ENCODE assay signal across 20 mouse cellular contexts in genomic region chr1:135574451-135575208, GRCm38 (mm10). TPM values are rescaled to one million over a fixed set of nuclear protein-coding genes. Genes with fewer than 3 reads are reported as not detected.
DNase-seq lines count a peak whose midpoint lies in the region; ATAC-seq and TF ChIP-seq lines count a peak whose summit lies in the region.
"Had no signal": no experiment of that assay in that cellular context is flagged by ENCODE, and none has a peak within 500 bp of the region (broad histone marks: within the 10 kb centered on the region; RNA-seq: fewer than 3 reads in every experiment).

No protein-coding gene starts in this region.

- no peak overlapping the region for H3K4me3 ChIP-seq in hindbrain, embryonic 13.5 days
- no peak overlapping the region for H3K4me3 ChIP-seq in hindbrain, postnatal 0 days (ENCODE audit: low read length)
- no peak overlapping the region for H3K4me3 ChIP-seq in embryonic facial prominence, embryonic 14.5 days (ENCODE audit: low read depth, low read length)
- no peak overlapping the region for H3K4me3 ChIP-seq in heart, embryonic 16.5 days (ENCODE audit: low read length)
- H3K4me3 ChIP-seq: hindbrain, embryonic 10.5 days; neural tube, embryonic 13.5 days had no signal

- no peak for DNase-seq in hindbrain, postnatal 0 days (ENCODE audit: low spot score)
- DNase-seq in embryonic facial prominence, embryonic 14.5 days (ENCODE audit: low spot score), result peak; percentile 70
- DNase-seq in thymus, postnatal 25 days, result no peak
- no peak for DNase-seq in adrenal gland, adult 18-20 months (ENCODE audit: low spot score in 2 of 2)
- DNase-seq: cerebellum, adult 11-12 months; cerebellum, postnatal 25 days; kidney, adult 8-10 months; kidney, postnatal 25 days; layer of hippocampus, adult 9-11 months; liver; lung, adult 18-20 months; right cerebral cortex, postnatal 25 days had no signal

- H3K9me3 ChIP-seq in hindbrain, embryonic 13.5 days, result no peaks in the 10 kb centered on the region
- H3K9me3 ChIP-seq in hindbrain, postnatal 0 days (ENCODE audit: low read length), result no peaks in the 10 kb centered on the region
- H3K9me3 ChIP-seq in embryonic facial prominence, embryonic 14.5 days (ENCODE audit: control insufficient read depth, low read length), result no peaks in the 10 kb centered on the region
- H3K9me3 ChIP-seq in heart, embryonic 16.5 days (replicated peaks; ENCODE audit: control insufficient read depth, low read length), result no peaks in the 10 kb centered on the region
- H3K9me3 ChIP-seq: hindbrain, embryonic 10.5 days; neural tube, embryonic 13.5 days had no signal

- H3K27me3 ChIP-seq in hindbrain, embryonic 13.5 days, result no peaks in the 10 kb centered on the region
- H3K27me3 ChIP-seq in hindbrain, postnatal 0 days (ENCODE audit: insufficient read depth, low read length), result no peaks in the 10 kb centered on the region
- H3K27me3 ChIP-seq in embryonic facial prominence, embryonic 14.5 days (replicated peaks; ENCODE audit: control insufficient read depth, insufficient read depth, low read length), result no peaks in the 10 kb centered on the region
- no peaks in the 10 kb centered on the region for H3K27me3 ChIP-seq in heart, embryonic 16.5 days (ENCODE audit: control insufficient read depth, insufficient read depth, low read length)
- H3K27me3 ChIP-seq: neural tube, embryonic 13.5 days had no signal

- WGBS in hindbrain, embryonic 13.5 days, result 87% methylated on average over 4 of the region's 4 CpGs
- 63% methylated on average over 4 of the region's 4 CpGs for WGBS in hindbrain, postnatal 0 days
- 57% methylated on average over 4 of the region's 4 CpGs for WGBS in embryonic facial prominence, embryonic 14.5 days
- WGBS in heart, embryonic 16.5 days, result 76% methylated on average over 4 of the region's 4 CpGs

- H3K36me3 ChIP-seq in hindbrain, embryonic 13.5 days, result peaks cover 22% of the 10 kb centered on the region
- no peaks in the 10 kb centered on the region for H3K36me3 ChIP-seq in hindbrain, postnatal 0 days (ENCODE audit: insufficient read depth, low read length)
- 0 out of 2 replicates have a peak, but pooled peaks cover 3% of the 10 kb centered on the region for H3K36me3 ChIP-seq in embryonic facial prominence, embryonic 14.5 days (ENCODE audit: control insufficient read depth, insufficient read depth, low read length)
- H3K36me3 ChIP-seq in heart, embryonic 16.5 days (ENCODE audit: control insufficient read depth, insufficient read depth), result no peaks in the 10 kb centered on the region

- H3K9ac ChIP-seq in hindbrain, embryonic 13.5 days, result no peak overlapping the region
- H3K9ac ChIP-seq in hindbrain, postnatal 0 days (replicated peaks; ENCODE audit: low read length), result no peak overlapping the region
- no peak overlapping the region for H3K9ac ChIP-seq in embryonic facial prominence, embryonic 14.5 days (ENCODE audit: low read depth, low read length)
- H3K9ac ChIP-seq in heart, embryonic 16.5 days (ENCODE audit: low read length), result no peak overlapping the region
- H3K9ac ChIP-seq: neural tube, embryonic 13.5 days had no signal

- H3K4me1 ChIP-seq in hindbrain, embryonic 13.5 days (replicated peaks), result peaks cover 80% of the 10 kb centered on the region
- H3K4me1 ChIP-seq in hindbrain, postnatal 0 days (ENCODE audit: insufficient read depth, low read length), result peaks cover 26% of the 10 kb centered on the region
- H3K4me1 ChIP-seq in embryonic facial prominence, embryonic 14.5 days (ENCODE audit: control insufficient read depth, insufficient read depth, low read length), result peaks cover 34% of the 10 kb centered on the region
- peaks cover 27% of the 10 kb centered on the region for H3K4me1 ChIP-seq in heart, embryonic 16.5 days (ENCODE audit: control insufficient read depth, insufficient read depth, low read length)

- H3K4me2 ChIP-seq in hindbrain, embryonic 13.5 days, result no peak overlapping the region
- no peak overlapping the region for H3K4me2 ChIP-seq in hindbrain, postnatal 0 days (ENCODE audit: low read depth, low read length)
- no peak overlapping the region for H3K4me2 ChIP-seq in embryonic facial prominence, embryonic 14.5 days (ENCODE audit: low read depth, low read length)
- H3K4me2 ChIP-seq in heart, embryonic 16.5 days (ENCODE audit: low read depth, low read length), result no peak overlapping the region
- H3K4me2 ChIP-seq: midbrain, embryonic 11.5 days; neural tube, embryonic 13.5 days had no signal

- 0 out of 2 replicates have a peak overlapping the region, but pooled peaks have one; percentile 18 for H3K27ac ChIP-seq in hindbrain, embryonic 13.5 days
- H3K27ac ChIP-seq in hindbrain, postnatal 0 days, result no peak overlapping the region
- no peak overlapping the region for H3K27ac ChIP-seq in embryonic facial prominence, embryonic 14.5 days (replicated peaks; ENCODE audit: low read depth, low read length)
- H3K27ac ChIP-seq in heart, embryonic 16.5 days (ENCODE audit: low read length), result no peak overlapping the region
- H3K27ac ChIP-seq: macrophage; neural tube, embryonic 13.5 days had no signal

- no peak for TF ChIP-seq CTCF in hindbrain, postnatal 0 days (IDR thresholded peaks at IDR 0.05; ENCODE audit: low read depth)

- no peak for ATAC-seq in hindbrain, embryonic 13.5 days (ENCODE audit: low FRiP score)
- no peak for ATAC-seq in hindbrain, postnatal 0 days
- peak; percentile 5; the same call in 1 of the 2 replicates for ATAC-seq in embryonic facial prominence, embryonic 14.5 days (ENCODE audit: low read depth)
- peak; percentile 28; the same call in 1 of the 2 replicates for ATAC-seq in heart, embryonic 16.5 days (replicated peaks; ENCODE audit: extremely low read depth, insufficient read depth, low FRiP score)
- ATAC-seq in cerebellum, adult (ENCODE audit: insufficient number of reproducible peaks, low FRiP score, low TSS enrichment), result no peak
- ATAC-seq: inflammation-experienced regulatory T-cells, adult 6 months had no signal

RNA-seq across cellular contexts. Expression of gene Nav1, which starts 32.5 kb away (rescaled TPM):
- polyA plus RNA-seq in hindbrain, embryonic 13.5 days (2015; fragmentation: Nextera tagmentation; extraction: Ambion mirVana), result 42.3 and 42.6 TPM in 2 replicates
- 90.0 and 106 TPM in 2 replicates for total RNA-seq in hindbrain, postnatal 0 days (2014; rRNA removed)
- polyA plus RNA-seq in hindbrain, postnatal 0 days (2015; fragmentation: Nextera tagmentation; extraction: Ambion mirVana), result 38.6 and 39.9 TPM in 2 replicates
- 16.7 and 18.0 TPM in 2 replicates for polyA plus RNA-seq in embryonic facial prominence, embryonic 14.5 days (2014; fragmentation: Nextera tagmentation; extraction: Ambion mirVana)
- 22.6 and 24.6 TPM in 2 replicates for polyA plus RNA-seq in heart, embryonic 16.5 days (2015; fragmentation: Nextera tagmentation; extraction: Ambion mirVana)
- 10 to 100 TPM; 11.2 to 15.3 TPM for total RNA-seq in adrenal gland, adult 18-20 months (2021)

Comparison
In these comparisons a context has a peak if more than half of its experiments do, and no peak if none do; other contexts are left out.
1. ATAC-seq: peak in embryonic facial prominence, embryonic 14.5 days (single experiment) and heart, embryonic 16.5 days (single experiment); none in hindbrain, embryonic 13.5 days (single experiment), hindbrain, postnatal 0 days (single experiment) and cerebellum, adult (single experiment).